Mouse (Mus musculus) R1 (cell line): ENCODE measurements at regions not wholly inside any gene's neighbourhood (a gene's known extent, or its start where the extent isn't known, plus 50 kb on each side); places are given as distances from the start of the nearest gene placed in this dataset.

Source experiments
- DNase-seq: peaks from one replicate; pipeline ENCODE4 v3.0.0-alpha.2; 2018; ENCODE audit warnings: low read depth, low spot score

DNA sequence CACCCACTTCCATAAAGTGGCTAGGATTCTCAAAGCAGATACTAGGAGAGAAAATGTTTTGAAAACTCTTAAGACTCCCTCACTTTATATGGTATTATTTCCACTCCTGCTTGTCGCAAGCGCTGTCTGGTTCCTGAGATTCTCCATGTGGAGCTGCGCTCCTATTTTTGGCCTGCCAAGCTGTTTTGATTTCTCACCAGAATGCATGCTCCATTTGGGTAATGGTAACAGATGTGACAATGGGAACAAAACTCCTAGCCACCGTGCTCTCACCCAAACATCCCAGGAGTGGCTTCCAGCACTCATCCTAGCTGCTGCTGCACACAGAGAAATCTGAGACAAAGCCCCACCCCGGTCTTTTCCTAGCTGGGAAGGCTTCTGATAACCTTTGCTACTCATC, 749.6 kb downstream of the Ntrk3 start:
- DNase-seq, result no peak

GRCm38 (mm10) chr7:77966658-77967057, 771.2 kb downstream of the Ntrk3 start:
- DNase-seq, result no peak

DNA sequence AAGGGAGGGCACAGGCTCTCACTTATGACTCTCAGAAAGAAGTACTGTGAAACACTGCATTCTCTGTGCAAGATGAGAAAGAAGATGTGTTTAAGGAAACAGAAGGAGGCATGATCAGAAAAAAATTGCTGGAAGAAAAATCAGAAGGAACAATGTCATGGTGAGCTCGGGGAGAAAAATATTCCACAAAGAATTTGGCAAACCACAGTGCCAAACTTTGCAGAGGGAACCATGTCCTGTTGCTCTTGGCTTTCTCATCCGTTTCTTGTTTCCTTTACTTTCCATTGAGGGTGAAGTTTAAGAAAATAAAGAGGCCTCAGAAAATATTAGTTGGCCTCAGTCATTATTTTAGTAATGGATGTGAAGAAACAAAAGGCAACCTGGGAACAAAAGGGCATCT, 804.4 kb downstream of the Ntrk3 start:
- DNase-seq, result no peak

GRCm38 (mm10) chr7:77928479-77929467, 809.0 kb downstream of the Ntrk3 start:
- DNase-seq, result no peak

DNA sequence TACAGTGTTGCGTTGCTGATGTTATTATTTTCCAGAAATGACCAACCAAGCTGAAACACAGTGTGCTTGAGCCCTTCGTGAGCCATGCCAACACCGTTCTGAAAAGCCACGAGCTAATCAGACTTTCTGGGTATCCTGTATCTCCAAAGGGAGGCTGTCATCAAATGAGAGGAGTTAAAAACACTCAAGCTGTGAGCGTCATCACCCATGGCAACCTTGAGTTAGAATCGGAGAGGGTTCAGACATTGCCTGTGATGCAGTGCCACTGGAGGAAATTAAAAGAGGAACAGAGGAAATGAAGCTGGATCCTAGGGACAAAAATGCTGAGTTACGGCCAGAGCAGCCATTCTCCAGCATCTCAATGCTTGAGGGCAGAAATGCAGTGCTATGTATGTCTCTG, 838.6 kb downstream of the Ntrk3 start:
- DNase-seq, result no peak

DNA sequence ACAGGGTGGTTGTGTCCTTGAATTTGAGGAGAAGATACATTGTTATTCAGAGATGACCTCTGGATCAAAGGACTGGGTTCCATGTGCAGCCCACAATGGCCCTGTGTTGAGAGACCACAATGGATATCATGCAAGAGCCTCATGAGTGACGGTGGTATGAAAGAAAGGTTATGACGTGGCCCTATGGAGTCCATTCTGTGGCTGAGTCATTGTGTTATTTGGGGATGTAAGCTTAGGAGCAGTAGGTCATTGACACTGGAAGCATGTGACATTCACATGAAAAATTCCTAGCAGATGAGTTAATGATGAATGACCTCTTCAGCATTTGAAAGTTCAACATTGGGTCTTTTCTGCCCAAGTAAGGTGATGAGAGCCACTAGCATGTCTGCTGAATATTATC, 849.3 kb downstream of the Ntrk3 start:
- DNase-seq, result no peak

DNA sequence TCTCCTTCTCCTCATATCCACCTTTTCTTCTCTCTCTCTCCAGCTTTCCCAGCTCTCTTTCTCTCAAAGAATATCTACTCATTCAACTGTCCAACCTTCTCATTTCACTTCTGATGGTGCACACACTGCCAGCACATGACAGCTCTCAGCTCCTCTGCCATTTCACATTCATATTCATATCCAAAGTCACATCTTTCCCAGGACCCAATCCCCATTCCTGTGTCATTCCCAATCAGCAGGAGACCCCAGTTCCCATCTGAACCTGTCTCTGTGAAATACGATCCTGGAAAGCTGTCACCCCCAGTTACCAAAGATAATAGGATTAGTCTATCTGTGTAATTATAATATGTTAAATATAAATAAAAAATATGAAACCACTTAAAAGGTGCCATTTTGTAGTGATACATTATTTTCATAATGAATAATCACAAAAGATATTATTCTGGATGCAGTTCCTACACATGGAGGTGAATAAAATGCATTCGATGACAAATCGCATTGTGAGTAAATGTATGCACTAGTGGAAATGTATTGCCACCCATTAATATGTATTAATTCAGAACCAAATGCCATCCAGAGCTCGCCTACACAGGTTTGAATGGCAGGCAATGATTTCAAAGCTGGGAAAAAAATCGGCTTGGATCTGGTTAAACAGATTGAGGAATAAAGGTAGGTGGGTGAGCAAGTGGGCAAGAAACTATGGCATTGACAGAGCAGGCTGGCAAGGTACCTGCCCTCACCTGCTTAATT, 855.0 kb downstream of the Ntrk3 start:
- DNase-seq, result no peak

- no peak for DNase-seq
Observed at GRCm38 (mm10) chr7:77867518-77867917, 870.3 kb downstream of the Ntrk3 start.

DNA sequence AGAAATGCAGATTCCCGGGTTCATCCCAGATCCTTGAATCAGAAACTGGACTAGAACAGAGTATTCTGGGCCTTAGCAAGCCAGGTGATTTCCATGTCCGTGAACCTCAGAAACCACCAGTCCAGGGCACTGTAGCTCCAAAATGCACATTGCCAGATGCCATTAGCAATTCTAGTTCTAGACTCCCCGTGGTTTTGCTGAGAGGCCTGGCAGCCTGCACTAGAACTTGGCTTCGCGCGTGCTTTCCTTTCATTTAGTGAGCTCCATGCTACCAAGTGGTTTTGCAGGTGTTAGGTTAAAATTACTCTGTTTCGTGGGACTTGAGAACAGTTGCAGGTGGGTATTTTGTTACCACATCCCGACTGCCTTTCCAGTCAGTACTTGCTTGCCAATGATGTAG, 876.0 kb downstream of the Ntrk3 start:
- no peak for DNase-seq

DNA sequence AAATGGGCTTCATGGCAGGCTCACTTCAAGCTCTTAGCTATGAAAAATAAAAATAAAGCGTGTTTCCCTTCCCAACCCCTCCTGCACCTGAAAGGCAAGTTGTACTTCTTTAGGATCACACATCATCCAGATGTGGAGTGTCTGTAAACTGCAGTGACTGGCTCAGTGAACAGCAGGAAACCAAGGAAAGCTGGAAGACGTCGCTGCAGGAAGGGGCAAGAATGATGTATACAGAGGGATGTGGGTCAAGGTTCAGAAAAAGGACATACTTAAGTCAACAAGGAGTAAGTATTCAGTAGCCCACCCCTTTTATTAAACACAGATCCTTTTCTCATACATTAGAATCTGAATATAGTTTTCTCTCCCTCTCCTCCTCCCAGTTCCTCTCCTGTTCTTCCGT, 879.4 kb downstream of the Ntrk3 start:
- no peak for DNase-seq

DNA sequence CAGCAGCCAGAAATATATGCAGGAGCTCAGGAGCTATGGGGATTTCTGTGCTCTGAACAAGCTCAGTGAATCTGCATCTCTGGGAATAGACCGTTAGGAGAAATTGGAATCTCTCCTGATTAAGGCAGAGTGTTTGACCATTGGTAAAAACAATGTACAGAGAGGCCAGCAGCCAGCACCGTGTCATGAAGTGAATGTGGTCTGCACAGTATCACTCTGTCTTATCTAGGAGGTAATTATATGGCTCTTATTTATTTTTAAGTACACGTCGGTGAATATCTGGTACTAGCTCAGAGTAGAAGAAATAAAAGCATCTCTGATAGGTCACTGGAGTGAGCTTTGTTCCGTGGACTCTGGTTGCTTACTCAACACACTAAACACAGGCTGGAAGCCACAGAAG, 879.8 kb downstream of the Ntrk3 start:
- no peak for DNase-seq

GRCm38 (mm10) chr7:77855653-77856239, 882.1 kb downstream of the Ntrk3 start:
- DNase-seq, result no peak

GRCm38 (mm10) chr7:77855077-77855476, 882.7 kb downstream of the Ntrk3 start:
- DNase-seq, result no peak

- DNase-seq, result no peak
Observed at GRCm38 (mm10) chr7:77824261-77824959, 913.4 kb downstream of the Ntrk3 start.

DNA sequence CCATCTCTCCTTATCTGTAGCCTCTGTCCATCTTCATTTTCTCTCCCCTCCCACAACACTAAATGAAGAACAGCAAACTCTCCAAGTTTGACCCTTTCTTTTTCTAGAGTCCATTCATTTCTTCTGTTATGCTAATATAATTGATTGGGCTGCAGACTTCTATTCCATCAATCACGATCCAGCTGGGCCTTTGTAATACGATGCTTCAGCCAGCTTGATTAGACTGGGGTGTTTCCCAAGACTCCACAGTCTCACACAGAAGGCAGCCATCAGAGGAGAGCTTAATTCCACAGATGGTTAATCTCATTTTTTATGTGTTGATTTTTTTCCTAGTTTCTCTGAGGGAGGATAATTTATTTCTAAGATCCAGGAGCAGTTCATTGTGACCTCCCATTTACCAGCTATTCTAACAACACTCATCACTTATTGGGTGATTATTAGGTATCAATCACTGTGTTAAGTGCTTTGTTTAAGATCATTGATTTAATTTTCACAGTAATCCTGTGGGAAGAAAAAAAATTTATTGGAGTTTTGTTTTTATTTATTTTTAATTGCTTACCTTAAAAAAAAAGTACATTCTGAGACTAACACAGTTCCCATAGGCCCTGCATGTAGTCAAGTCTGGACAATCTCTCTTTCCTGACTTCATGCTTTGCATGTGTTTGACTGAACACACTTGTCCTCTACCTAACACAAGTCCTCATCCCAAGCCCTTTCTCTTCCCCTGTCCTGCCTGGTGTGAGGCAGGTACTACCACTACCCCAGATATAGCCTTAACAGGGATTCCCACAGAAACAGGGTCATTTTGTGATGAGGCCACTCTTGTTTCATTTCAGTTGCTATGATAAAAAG, 925.5 kb downstream of the Ntrk3 start:
- peak; percentile 67 for DNase-seq

DNA sequence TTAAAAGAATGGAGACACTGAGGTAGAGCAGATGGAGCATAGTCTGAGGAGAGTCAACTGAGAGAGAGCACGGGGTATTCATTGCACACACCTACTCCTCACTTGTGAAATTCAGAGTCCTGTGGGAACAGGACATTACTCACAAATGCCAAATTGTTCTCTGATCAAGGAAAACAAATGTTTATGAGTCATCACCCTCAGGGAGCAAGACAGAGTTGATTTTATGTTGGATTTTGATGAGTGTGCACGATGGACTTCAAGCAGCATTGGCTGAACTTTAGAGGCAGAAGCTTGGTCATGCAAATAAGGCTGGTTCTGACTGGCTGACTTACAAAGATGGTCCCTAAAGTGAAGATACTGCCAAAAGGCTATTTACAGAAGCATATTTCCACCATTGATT, 951.0 kb downstream of the Ntrk3 start:
- no peak for DNase-seq

DNA sequence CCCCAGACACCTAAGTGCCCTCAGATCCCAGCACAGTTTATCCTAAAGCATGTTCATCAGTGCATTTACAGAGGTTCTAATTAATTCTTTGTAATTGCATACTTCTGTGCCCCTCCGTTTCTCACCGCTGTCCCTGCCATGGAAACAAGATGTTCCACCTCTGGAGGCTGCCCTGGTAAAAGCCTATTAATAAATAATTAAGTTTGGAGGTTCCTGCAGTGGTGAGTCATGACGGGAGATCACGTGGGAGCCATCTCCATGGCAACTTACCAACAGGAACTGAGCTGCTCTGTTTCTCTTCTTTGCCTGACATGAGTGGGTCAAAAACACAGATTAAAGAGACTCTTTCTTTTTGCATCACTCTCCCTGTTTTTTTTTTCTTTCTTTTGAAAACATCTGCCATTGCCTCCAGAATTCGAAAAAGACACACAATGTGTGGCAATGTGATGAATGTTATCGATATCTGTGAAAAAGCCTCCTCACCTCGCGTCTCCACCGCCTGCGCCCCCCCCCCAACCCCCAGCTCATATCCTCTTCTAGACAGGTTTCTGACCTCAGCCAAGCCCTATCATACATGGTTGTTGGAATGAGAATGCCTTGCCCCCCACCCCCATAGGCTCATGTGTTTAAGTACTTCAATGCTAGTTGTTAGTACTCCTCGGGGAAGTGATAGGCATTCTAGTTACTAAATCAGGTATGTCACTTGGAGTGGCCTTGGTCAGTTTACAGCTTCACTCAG, 965.9 kb downstream of the Ntrk3 start:
- DNase-seq, result peak; percentile 50

DNA sequence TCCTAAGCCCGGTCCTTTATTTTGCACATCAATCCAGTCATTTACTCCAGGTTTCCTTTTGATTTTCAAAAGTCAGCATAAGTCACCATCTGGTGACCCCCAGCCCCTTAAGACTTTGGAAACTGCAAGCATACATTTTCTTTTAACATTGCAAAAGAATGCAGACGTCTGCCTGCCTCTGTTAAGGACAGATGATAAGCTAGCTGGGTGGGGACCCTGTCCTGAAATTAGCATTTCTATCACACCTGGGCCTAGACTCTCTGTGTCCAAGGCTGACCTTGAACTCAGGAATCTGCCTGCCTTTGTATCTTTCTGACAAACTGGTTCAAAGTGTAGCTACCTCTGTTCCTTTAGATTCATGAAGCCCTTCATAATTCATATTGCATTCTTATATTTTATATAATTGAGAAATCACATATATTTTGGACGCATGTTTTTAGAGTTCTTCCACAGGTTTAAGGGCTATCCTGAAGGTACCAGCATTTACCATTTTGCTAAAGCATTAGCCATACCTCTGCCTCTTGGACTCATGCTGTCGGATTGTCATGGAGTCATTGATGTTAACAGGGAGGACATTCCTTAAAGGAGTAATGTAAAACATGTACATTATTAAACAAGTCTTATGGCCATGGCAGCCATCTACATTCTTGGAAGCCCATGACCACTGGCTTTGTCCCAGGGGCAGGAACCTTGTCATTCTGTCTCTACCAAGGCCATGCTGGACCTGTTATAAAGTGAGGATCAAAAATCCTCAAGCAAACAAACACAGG, 998.6 kb downstream of the Ntrk3 start:
- DNase-seq, result peak; percentile 83
